Mouse (Mus musculus): ENCODE results near the gene Hmcn1. TPM values are rescaled to one million over a fixed set of nuclear protein-coding genes. Genes with fewer than 3 reads are reported as not detected.

Gene Hmcn1
- total and polyA plus RNA-seq, 3 experiments, result not detected

DNA sequence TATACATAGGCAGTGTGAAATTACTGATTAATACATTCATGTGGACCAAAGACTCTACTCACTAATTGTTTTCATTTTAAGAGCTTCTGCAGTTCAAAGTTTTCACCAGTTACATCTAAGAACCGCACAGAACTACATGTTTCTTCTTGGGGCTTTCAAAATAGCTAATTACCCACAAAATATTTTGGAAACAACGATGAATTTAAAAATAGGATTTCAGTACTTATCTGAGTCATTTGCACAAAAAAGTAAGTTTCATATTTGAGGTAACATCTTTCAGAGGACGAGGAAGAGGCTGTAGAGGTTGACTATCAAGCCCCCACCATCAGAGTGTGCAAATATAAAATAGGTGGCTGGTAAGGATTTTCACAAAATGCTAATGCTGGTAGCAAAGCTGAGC is 295.5 kb downstream of the Hmcn1 start:
- no peaks in the 10 kb centered on the region for H3K79me2 ChIP-seq (ENCODE audit: control insufficient read depth, insufficient read depth, low read length, poor library complexity)
- no peak for TF ChIP-seq ZNF384 (IDR thresholded peaks at IDR 0.05; ENCODE audit: low read depth, low read length)
- no peak for DNase-seq (ENCODE audit: low read depth, low spot score)
- no peaks in the 10 kb centered on the region for H3K36me3 ChIP-seq (ENCODE audit: control insufficient read depth in 1 of 2, insufficient read depth in 2 of 2, low read length in 2 of 2)
- no peak overlapping the region for H3K4me3 ChIP-seq (ENCODE audit: control insufficient read depth in 1 of 2, insufficient read depth in 1 of 2, low read depth in 2 of 2, low read length in 2 of 2)
- no peaks in the 10 kb centered on the region for H3K27me3 ChIP-seq (ENCODE audit: control insufficient read depth in 1 of 2, insufficient read depth in 2 of 2, low read length in 2 of 2)
- no peaks in the 10 kb centered on the region for H3K9me3 ChIP-seq (replicated peaks; ENCODE audit: insufficient read depth, low read length)
- no peak overlapping the region for H3K27ac ChIP-seq (ENCODE audit: control insufficient read depth, low read depth, low read length)
- no peak overlapping the region for H3K9ac ChIP-seq (ENCODE audit: control insufficient read depth, low read depth, low read length, poor library complexity, severe bottlenecking)
- H3K4me1 ChIP-seq (ENCODE audit: control insufficient read depth in 1 of 2, insufficient read depth in 2 of 2, low read length in 2 of 2), result no peaks in the 10 kb centered on the region

DNA sequence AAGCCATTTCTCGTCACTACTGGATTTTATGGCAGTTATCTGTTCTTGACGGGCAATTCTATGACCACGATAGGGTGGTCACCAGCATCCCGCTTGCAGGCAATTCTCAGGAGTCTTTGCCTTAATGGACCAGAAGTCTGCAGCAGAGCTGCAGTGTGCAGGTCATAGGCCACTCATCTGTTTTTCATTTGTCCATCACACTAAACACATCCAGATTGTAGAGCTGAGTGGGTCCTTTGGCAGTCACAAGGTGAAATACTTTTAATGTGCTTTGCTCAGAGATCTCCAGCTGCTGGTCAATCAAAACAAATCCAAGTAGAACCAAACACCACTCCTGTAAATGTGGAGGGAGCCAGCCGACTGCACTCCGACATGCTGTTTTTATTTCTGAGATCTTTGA is 311.2 kb downstream of the Hmcn1 start:
- TF ChIP-seq ZNF384 (IDR thresholded peaks at IDR 0.05; ENCODE audit: low read depth, low read length) (no peak), BHLHE40 (IDR thresholded peaks at IDR 0.05; ENCODE audit: borderline replicate concordance, low read depth, low read length) (no peak), UBTF (IDR thresholded peaks at IDR 0.05; ENCODE audit: borderline replicate concordance, insufficient read depth, low read depth, low read length) (no peak), CTCF (IDR thresholded peaks at IDR 0.05 in 2 of 3, conservative IDR thresholded peaks at IDR 0.05 in 1 of 3; ENCODE audit: control insufficient read depth in 1 of 3, insufficient read depth in 1 of 3, low read depth in 2 of 3, low read length in 3 of 3, poor library complexity in 1 of 3, severe bottlenecking in 1 of 3) (no peak), MAZ (IDR thresholded peaks at IDR 0.05; ENCODE audit: low read depth, low read length) (no peak), ETS1 (IDR thresholded peaks at IDR 0.05; ENCODE audit: low read depth, low read length) (no peak), KAT2A (conservative IDR thresholded peaks at IDR 0.05; ENCODE audit: low read depth, low read length) (no peak)
- no peaks in the 10 kb centered on the region for H3K36me3 ChIP-seq (ENCODE audit: control insufficient read depth in 1 of 2, insufficient read depth in 2 of 2, low read length in 2 of 2)
- no peaks in the 10 kb centered on the region for H3K27me3 ChIP-seq (ENCODE audit: control insufficient read depth in 1 of 2, insufficient read depth in 2 of 2, low read length in 2 of 2)
- no peak for DNase-seq (ENCODE audit: low read depth, low spot score)
- H3K9ac ChIP-seq (ENCODE audit: control insufficient read depth, low read depth, low read length, poor library complexity, severe bottlenecking), result no peak overlapping the region
- H3K9me3 ChIP-seq (replicated peaks; ENCODE audit: insufficient read depth, low read length), result no peaks in the 10 kb centered on the region
- H3K4me3 ChIP-seq (ENCODE audit: control insufficient read depth in 1 of 2, insufficient read depth in 1 of 2, low read depth in 2 of 2, low read length in 2 of 2), result no peak overlapping the region
- H3K4me1 ChIP-seq (ENCODE audit: control insufficient read depth in 1 of 2, insufficient read depth in 2 of 2, low read length in 2 of 2), result no peaks in the 10 kb centered on the region
- no peak overlapping the region for H3K27ac ChIP-seq (ENCODE audit: control insufficient read depth, low read depth, low read length)
- H3K79me2 ChIP-seq (ENCODE audit: control insufficient read depth, insufficient read depth, low read length, poor library complexity), result no peaks in the 10 kb centered on the region

DNA sequence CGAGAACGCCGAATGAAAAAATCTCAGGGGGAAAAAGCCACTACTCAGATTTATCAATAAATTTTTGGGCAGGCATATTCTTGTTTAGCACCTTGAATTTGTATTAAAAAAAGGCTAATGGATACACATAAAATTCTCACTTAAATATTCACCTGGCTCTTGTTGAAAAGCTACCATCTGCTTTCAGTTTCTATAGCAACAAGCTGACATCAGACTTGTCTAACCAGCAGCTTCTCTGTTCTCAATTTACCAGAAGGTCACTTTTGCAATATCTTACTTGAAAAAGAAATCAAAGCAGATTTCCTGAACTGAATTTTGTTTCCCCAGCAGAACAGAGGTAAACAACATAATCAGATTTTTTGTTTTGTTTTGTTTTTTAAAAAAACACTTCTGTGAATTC is 311.8 kb downstream of the Hmcn1 start:
- H3K4me1 ChIP-seq (ENCODE audit: control insufficient read depth in 1 of 2, insufficient read depth in 2 of 2, low read length in 2 of 2), result no peaks in the 10 kb centered on the region
- no peaks in the 10 kb centered on the region for H3K79me2 ChIP-seq (ENCODE audit: control insufficient read depth, insufficient read depth, low read length, poor library complexity)
- no peaks in the 10 kb centered on the region for H3K9me3 ChIP-seq (replicated peaks; ENCODE audit: insufficient read depth, low read length)
- no peak overlapping the region for H3K4me3 ChIP-seq (ENCODE audit: control insufficient read depth in 1 of 2, insufficient read depth in 1 of 2, low read depth in 2 of 2, low read length in 2 of 2)
- no peak overlapping the region for H3K9ac ChIP-seq (ENCODE audit: control insufficient read depth, low read depth, low read length, poor library complexity, severe bottlenecking)
- no peaks in the 10 kb centered on the region for H3K27me3 ChIP-seq (ENCODE audit: control insufficient read depth in 1 of 2, insufficient read depth in 2 of 2, low read length in 2 of 2)
- DNase-seq (ENCODE audit: low read depth, low spot score), result no peak
- no peak for TF ChIP-seq EP300 (IDR thresholded peaks at IDR 0.05; ENCODE audit: low read depth in 1 of 2, low read length in 2 of 2)
- no peak for TF ChIP-seq CHD1 (IDR thresholded peaks at IDR 0.05; ENCODE audit: low read depth, low read length)
- no peak for TF ChIP-seq UBTF (IDR thresholded peaks at IDR 0.05; ENCODE audit: borderline replicate concordance, insufficient read depth, low read depth, low read length)
- no peak for TF ChIP-seq MEF2A (IDR thresholded peaks at IDR 0.05; ENCODE audit: extremely low read depth, insufficient replicate concordance, low read depth, low read length, poor library complexity, severe bottlenecking)
- no peak for TF ChIP-seq SMC3 (IDR thresholded peaks at IDR 0.05; ENCODE audit: low read depth, low read length)
- no peak for TF ChIP-seq E2F4 (IDR thresholded peaks at IDR 0.05; ENCODE audit: borderline replicate concordance, low read depth, low read length)
- no peak for TF ChIP-seq MXI1 (IDR thresholded peaks at IDR 0.05; ENCODE audit: low read depth, low read length)
- no peaks in the 10 kb centered on the region for H3K36me3 ChIP-seq (ENCODE audit: control insufficient read depth in 1 of 2, insufficient read depth in 2 of 2, low read length in 2 of 2)
- H3K27ac ChIP-seq (ENCODE audit: control insufficient read depth, low read depth, low read length), result no peak overlapping the region
